Mouse (Mus musculus) fibroblast of lung, adult 2 months (primary cell): ENCODE results near the gene Krt32.

ENCODE experiments used
- DNase-seq: peaks from one replicate; pipeline ENCODE4 v3.0.0-alpha.2; 2011; ENCODE audit warnings: low read depth

Gene Krt32

DNA sequence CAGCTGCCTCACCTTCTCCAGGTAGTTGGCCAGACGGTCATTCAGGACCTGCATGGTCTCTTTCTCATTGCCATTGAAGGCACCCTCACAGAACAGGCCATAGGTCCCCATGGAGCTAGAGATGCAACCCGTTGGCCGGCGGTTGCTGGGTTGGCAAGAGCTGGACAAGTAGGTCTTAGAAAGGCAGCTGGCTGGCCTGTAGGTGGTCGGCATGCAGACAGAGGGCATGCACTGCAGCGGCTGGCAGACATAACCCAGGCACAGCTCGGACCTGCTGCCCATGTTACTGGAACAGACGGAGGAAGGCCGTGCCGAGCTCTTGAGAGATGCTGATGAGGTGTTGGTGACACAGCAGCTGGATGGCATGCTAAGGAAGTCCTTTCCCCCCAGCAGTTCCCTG, at the start of gene Krt32:
Gene Krt32, minus strand, starts transcription at position 366 of the 400 bp plus-strand sequence.
- DNase-seq, result no peak

DNA sequence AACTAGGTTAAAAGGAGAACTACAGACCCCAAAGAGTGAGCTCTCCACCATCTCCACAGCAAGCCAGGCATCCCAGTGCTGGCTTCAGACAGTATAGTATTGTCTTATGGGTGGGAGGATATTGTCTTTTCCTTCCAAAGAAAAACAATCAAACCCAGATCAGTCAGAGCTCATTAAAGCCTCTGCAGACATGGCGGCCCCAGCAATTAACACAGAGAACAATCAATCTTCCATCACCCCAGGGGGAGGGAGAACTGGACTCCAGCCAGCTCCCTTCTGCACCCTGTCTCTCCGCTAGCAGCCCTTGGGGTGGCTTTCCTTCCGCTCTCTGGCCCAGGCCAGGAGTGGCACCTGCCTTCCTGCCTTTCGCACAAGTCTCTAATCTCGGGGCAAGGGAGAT, 49.7 kb upstream of the Krt32 start:
- no peak for DNase-seq

DNA sequence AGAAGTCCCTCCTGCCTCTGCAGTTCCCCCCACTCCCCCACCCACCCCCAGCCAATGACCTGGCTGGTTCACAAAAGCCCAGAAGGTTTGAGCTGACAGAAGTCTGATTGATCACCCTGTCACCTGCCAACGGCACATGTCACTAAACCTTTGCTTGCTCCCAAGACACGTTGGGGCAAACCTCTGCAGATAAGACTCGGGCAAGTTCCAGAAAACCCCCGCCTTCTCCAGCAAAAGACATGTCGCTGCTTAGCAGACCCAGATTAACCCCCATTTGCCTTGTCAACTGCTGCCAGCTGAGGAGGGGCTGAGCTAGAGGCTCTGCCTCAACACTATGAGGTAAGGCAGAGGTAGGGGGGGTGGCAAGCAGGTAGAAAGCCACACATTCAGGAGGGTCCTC, 48.5 kb upstream of the Krt32 start:
- DNase-seq, result no peak

DNA sequence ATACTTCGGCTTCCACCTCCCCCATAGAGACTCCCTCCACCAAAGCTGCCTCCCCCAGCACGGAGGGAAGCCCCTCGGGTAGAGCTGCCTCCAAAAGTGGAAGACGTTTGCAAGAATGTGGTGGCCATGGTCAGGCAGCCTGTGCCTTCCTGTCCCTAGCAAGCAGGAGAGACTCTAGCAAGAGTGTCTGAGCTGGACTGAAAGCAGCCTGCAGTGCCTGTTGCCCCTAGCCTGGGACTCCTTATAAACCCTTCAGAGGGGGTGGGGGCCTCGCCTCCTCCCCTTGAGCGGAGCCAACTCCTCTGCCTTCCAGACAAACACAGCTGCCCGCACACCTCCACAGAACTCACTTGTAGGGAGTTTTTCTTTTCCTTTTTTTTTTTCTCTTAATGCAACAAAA, 47.7 kb upstream of the Krt32 start, which contains the start of gene Krt15:
Gene Krt15, minus strand, starts transcription at position 198 of the 400 bp plus-strand sequence.
- no peak for DNase-seq

DNA sequence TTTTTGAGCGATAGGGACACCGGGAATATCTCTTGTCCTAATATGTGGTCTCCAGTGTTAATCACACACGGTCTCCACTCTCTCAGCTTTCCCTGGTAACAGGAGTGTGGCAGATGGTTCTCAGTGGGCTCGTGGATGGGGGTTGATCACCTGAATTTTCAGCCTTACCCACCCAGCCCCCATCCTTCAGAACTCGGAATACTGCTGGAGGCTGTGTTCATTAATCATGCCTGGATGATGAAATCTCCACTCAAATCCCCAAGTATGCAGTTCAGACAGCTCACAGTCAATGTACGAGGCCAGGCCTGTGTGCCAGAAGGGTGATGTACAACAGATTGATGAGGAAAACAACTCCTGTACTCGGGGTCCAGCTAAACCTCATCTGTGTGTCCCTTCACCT, 36.9 kb upstream of the Krt32 start:
- DNase-seq, result no peak

DNA sequence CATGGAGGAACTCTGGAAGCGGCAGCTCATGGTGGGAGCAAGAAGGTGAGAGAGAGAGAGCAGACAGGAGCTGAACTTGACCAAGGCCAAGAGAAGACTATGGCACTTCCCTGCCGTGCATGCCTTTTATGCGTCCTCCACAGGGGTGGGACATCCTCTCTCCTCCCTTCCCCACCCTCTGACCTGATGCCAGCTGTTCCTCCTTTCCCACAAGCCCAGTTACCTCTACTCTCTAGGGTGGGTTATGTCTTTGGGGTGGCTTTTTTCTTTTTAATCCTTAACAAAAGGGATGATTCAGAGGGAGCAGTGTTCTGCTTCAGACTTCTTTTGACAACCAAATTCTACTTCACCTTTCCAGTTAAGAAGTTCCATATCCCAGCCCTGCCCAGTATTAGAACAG, 33.4 kb upstream of the Krt32 start, which contains the start of gene Krt13:
Gene Krt13, minus strand, starts transcription at position 101 of the 400 bp plus-strand sequence.
- no peak for DNase-seq

DNA sequence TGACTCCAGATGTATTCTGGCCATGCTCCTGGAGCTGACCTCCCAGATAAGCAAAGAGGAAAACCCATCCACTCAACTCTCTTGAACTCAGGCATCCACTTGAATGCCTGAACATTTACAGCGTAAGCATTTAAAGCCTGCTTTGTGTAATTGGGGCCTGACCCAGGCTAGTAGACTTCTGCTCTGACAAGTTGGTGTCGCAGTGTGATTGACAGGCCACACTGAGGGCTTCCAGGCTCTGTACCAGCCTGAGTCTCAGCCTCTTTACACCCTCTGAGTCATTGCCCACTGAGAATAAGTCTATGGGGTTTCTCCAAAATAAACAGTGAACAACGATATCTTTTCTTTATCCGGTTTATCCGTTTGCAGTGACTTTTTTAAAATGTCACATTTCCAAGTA, 32.3 kb upstream of the Krt32 start:
- DNase-seq, result peak; percentile 27

DNA sequence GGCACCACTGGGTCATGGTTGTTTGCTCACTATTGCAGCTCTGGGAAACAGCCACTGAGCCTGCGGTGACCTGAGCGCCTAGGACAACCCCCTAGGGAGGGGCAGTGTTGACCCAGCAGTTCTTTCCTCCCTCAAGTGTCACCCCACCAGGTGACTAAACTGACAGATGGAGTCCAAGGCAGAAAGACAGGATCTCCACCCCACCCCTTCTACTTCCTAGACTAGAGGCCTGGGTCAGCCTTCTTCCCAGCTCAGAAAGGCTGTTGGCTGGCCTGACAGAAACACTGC, 25.7 kb upstream of the Krt32 start:
- no peak for DNase-seq

DNA sequence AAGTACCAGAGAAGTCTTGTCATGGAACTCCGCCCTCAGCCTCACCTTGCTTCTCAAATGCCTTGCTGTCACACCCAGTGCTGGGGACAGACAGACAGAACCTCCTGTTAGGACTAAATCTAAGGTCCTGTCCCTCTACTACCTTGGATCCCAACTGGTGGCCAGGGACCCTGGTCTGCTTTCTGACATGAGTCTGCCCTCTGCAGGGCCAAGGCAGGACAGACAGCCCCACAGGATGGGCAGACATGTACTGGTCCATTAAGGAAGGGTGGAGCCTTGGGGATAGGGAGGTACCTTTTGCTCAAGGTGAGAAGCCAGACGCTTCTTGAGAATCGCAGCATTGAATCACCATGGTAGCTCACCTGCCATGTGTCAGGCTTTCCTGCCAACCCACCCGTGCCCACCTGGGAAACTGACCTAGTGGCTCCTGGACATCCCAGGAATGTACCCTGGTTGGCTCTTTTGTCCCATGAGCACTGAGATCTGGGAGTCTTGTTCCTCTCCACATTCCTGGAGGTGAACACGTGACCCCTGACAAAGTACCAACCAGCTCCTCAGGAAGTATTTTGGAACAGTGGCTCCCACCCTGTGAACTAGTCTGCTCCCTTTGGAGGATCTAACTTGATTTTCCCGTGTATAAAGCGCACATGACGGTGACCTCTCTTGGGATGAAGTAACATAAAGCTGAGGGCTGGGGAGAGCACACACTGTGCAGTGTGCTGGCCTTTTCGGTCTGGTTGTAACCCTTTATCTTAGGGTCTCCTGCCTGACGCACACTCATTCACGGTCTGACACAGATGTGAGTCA, 25.1 kb upstream of the Krt32 start:
- DNase-seq, result no peak

DNA sequence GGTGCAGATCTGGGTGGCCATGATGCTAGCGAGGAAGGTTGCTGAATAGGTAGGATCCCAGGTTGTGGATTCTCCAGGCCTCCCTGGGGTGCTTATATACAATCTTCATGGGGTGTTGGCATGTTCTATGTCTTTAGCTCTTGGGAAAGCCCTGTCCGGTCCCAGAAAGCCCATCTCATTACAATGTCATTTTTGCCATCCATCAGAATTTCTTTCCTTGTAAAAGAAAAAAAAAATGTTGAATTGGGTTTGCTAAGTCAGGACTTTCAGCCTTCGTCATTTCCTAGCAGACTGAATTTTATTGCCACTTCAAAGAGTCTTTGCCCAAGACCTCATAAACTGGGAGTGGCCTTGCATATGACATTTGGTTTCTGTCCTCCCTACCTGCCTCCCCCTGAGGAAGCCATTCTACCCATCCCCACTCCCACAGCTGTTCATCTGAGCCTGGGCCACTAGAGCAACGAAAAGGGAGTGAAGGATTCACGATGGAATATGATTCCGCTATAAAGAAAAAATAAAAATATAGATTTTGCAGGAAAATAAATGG, 17.6 kb upstream of the Krt32 start, which contains the start of gene Krt36:
Gene Krt36, minus strand, starts transcription at position 51 of the 547 bp plus-strand sequence.
- no peak for DNase-seq

DNA sequence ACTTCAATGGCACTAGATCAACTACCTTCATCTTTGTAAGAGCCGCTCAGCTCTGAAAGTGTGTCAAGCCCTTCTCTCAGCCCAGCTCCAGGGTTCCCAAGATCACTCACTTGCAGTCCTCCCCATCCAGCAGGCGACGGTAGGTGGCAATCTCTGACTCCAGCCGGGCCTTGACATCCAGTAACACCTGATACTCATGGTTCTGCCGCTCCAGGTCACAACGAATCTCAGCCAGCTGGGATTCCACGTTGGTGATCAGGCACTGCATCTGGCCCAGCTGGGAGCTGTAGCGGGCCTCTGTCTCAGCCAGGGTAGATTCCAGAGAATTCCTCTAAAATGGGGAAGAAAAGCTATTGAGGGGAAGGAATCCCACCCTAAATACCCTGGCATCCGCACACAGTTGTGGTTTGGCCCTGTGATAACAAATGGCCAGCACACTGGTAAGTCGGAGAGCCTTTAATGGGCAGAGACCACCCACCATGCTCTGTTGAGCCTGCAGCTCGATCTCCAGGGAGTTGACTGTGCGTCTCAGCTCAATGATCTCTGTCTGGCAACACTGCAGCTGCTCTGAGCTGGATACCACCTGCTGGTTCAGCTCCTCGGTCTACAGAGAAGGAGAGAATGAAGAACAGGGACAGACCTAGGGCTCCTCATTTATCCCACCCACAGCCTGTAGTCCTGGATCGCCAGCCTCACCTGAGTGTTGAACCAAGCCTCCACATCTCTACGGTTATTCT, 14.8 kb upstream of the Krt32 start:
- no peak for DNase-seq

DNA sequence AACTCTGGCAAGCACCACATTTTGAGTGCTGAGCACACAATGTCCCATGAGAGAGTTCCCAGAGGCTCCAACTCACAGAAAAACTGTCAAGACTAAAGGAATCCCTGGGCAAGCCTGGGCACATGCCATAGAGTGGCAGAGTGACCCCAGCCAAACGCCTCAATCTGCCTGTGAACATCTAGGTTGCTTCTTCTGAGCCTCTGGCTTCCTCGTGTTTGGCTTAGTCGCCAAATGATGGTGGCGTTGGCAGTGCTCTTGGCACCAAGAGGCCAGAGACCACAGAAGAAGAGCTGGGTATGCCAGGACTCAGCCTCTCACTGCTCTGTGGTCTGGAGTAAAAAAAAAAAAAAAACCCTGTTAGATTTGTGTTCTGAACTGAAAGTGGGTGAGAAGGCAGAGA, 12.4 kb upstream of the Krt32 start:
- no peak for DNase-seq

DNA sequence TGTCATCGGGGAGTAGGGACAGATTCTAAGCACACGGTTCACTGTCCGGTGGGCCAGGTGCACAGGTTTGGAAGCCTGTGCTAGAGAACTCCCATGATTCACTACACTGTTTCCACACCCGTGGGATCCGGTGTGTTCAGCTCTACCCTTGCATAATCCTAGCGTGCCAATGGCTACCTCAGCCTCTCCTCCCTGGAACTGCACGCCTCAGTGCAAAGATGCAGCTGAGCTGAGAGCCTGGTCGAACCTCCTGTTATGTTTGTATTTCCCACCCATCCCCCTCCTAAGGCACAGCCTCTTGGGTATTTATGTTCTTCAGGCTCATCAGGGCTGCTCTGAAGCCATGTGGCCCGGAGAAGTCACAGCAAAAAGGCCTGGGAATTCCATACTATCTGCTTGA, 9.8 kb upstream of the Krt32 start:
- DNase-seq, result no peak

DNA sequence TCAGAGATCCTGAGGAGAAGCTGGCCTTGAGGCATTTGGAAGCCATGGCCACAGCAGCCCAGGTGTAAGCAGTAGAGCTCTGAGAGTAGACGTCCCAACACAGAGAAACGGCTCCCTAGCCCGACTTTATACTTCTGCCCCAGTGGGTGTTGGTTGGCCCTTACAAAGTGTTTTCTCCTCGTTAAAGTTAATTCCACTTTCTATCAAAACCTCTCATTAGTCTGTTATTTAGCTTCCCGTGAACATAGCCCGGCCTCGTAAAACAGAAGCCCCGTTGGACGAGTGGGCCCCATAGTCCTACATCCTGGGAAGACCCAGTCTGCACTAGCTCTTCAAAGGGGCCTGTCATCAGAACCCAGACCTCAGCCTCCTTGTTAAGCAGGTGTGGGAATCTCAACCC, 8.1 kb upstream of the Krt32 start, which contains the start of gene Krt35:
Gene Krt35, minus strand, starts transcription at position 101 of the 400 bp plus-strand sequence.
- DNase-seq, result no peak

DNA sequence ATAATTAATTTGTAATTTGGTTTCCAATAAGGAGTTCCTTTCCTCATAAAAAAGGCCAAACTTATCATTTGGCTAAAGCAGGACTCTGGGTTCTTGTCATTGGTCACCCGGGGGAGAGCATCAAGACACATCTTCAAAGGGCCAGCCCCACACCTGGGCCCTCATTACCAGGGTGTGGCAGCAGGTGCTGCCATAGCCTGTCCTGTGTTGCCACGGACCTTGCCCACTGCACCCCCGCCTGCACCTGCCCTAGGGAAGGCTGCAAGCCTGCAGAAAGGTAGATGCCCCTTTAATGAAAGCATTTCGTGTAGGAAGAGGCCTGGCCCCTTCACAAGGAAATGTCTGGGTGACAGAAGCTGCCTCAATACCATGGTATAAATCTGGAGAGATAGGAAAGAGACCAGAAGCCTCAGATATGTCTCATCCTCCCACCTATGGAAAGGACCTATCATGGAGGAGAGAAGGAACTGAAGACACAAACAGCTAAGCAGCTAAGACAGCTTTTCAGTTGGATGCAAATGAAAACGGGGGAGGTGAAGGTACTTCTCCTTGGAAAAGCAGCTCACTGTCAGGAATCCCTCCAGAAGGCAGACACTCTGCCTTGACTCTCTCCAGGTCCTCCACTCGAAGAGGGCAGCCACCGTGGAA, 476 bp upstream of the Krt32 start:
- no peak for DNase-seq

DNA sequence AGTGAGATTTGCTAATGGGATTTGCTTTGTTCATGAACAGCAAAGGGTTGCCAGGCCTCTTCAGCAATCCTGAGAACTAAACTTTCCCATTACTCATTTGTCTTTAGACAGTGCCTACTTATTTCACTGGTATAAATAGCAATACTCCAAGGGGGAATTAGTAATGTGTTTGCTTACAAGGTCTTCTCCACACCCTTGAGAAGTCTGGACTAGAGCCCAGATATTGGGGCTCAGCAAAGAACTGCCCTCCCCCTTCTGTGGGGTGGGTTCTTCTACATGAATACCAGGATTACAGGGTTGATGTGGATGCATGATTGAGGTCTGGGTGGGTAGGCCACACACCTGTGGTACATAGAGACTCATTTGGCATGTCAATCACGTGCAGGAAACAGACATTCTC, 14.2 kb downstream of the Krt32 start:
- peak; percentile 20 for DNase-seq

DNA sequence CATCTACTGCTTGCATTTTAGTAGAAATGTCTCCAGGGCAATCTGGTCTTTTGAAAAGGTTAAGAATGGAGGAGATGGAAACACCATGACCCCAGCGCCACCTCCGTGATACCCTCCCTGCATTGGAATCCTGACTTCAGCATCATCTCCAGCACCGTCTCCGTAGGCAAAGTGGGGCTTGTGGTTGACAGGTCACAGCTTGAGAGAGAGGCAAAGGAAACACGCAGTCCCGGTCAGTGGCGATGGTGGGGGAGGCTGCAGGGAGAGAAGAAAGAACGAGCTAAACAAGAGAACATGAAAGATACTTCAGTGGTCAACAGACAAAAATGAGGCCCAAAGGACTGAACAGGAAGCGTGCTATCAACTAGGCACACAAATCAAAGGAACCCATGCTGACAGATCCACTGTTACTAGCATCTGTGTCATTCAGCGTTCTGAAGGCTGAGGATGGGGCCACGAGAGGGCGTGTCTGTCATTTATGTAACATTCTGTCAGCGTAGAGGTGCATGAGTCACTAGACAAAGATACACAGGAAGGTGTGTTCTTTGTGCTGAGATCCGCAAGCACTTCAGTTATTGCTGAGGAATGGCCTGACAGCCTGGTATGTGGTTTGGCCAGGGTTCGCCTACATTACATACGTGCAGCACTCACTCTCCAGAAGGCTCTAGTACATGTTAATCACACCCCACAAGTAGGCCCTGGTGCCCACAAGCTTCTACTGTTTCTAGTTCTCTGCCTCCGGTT, 20.6 kb downstream of the Krt32 start:
- no peak for DNase-seq

DNA sequence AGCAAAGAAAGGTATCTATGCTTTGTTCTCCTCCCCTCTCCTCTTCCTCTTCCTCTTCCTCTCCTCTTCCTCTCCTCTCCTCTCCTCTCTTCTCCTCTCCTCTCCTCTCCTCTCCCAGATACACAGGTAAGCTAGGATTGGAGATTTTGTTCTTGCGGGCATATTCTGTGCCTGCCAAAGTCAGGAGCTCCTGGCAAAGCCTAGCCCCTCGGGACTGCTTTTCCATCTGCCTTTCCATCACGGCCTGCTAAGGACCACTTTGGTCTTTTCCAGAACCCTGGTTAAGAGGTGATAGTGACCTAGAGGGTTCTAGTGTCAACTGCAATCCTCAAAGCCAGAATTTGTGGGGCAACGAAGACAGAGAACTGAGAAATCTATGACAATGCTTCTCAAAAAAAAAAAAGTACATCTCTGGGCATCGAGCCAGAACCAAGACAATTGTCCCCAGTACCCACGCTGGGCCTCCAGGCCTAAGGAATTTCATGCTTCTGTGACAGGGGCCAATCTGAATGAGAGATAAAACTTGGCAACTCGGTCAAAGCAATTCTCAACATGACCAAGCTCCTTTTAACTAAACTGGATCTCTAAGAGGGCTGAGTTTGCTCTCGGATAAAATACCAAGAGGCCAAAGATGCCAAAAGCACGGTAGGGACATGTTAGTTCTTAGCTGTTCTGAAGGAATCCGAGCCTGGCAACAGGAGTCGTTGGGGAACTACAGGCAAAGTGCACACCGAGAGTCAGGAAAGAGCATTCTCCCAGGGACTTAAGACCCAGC, 21.6 kb downstream of the Krt32 start:
- no peak for DNase-seq

DNA sequence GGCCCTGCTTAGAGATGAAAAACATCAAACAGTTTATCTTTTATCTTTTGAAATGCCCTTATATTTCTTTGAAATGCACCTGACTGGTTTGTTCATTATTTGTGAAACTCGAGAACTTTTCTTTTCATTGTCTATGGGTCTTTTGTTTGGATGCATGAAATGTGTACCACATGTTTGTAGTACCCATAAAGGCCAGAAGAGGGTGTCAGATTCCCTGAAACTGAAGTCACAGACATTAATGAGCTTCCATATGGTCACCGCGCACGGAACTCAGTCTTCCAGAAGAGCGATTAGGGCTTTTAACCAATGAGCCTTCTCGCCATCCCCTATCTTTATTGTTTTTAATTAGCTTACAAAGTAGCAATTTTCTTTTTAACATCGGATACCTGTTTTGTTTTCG, 29.2 kb downstream of the Krt32 start:
- DNase-seq, result no peak

DNA sequence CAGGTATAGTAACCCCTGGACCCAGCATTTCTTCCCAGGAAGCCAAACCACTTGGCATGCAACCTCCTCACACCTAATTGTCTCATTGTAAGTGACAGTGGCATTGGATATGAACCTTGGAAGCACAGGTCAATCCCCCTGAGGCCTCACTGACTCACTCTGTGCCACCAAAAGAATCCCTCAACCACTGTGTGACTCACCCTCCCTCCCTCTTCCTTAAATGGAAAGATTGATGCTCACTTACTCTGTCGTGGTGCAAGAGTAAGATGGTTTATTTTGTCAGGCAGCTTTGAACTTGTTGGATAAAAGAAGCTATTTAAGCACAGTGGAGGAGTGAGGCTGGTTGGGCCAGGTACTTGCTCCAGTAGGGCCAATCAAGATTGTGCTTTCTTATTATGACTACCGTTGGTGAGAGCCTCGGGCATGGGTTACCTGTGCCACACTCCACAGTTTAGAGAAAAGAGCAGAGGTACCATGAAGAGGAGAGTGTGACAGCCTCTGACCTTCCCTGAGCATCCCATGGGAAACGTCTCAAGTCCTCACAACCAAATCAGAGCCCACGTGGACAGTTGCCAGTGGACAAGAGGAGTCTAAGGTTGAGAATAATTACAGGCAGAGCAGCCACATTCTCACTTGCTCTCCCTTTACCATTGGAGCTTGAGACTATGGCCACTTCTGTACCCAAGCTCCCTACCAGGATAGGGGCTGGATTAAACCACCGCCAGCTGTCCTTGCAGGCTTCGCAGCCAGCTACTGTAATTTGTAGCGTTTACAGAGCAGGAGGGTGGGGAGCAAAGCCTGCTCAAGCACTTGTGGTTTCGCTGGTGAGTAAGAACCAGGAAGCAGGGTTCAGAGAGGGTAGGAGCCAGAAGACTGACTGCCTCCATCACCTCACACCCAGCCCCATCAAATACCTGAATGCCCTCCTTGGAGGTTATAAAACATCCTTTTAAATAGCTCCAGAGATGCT, 32.1 kb downstream of the Krt32 start:
- no peak for DNase-seq
